Mouse (Mus musculus): Measurements from ENCODE around the gene Gm20388. TPM values are rescaled to one million over a fixed set of nuclear protein-coding genes. Genes with fewer than 3 reads are reported as not detected.

Gm20388 gene
- total RNA-seq, 2 experiments from 2014 or later = 2.4 to 2.6 TPM

- Histone ChIP-seq H3K4me3 (no peak overlapping the region), H3K27ac (no peak overlapping the region)
- no peak for DNase-seq (ENCODE audit: extremely low spot score in 1 of 2, low spot score in 2 of 2)
- no peak for TF ChIP-seq CTCF (IDR thresholded peaks at IDR 0.05)
- intact Hi-C loops (cut with DNase I) = no loop called here
These were observed 1618.1 kb downstream of the Gm20388 start for GRCm38 (mm10) chr8:121528790-121529189.

- Histone ChIP-seq H3K27ac (no peak overlapping the region), H3K4me3 (no peak overlapping the region)
- no peak for DNase-seq (ENCODE audit: extremely low spot score in 1 of 2, low spot score in 2 of 2)
- no peak for TF ChIP-seq CTCF (IDR thresholded peaks at IDR 0.05)
- intact Hi-C loops (cut with DNase I) = no loop called here
These were observed 1620.0 kb downstream of the Gm20388 start for GRCm38 (mm10) chr8:121530639-121531038.

GRCm38 (mm10) chr8:121532381-121532780, 1621.7 kb downstream of the Gm20388 start:
- Histone ChIP-seq H3K4me3 (no peak overlapping the region), H3K27ac (no peak overlapping the region)
- intact Hi-C loops (cut with DNase I) = no loop called here
- DNase-seq (ENCODE audit: extremely low spot score in 1 of 2, low spot score in 2 of 2) = no peak
- TF ChIP-seq CTCF (IDR thresholded peaks at IDR 0.05) = peak; percentile 54

GRCm38 (mm10) chr8:121541862-121542261, 1631.2 kb downstream of the Gm20388 start:
- intact Hi-C loops (cut with DNase I) = no loop called here
- no peak overlapping the region for H3K4me3 ChIP-seq
- H3K27ac ChIP-seq = no peak overlapping the region
- no peak for DNase-seq (ENCODE audit: extremely low spot score in 1 of 2, low spot score in 2 of 2)
- no peak for TF ChIP-seq CTCF (IDR thresholded peaks at IDR 0.05)

- Histone ChIP-seq H3K27ac (no peak overlapping the region), H3K4me3 (no peak overlapping the region)
- intact Hi-C loops (cut with DNase I) = no loop called here
- no peak for TF ChIP-seq CTCF (IDR thresholded peaks at IDR 0.05)
- no peak for DNase-seq (ENCODE audit: extremely low spot score in 1 of 2, low spot score in 2 of 2)
These were observed 1632.3 kb downstream of the Gm20388 start for GRCm38 (mm10) chr8:121542901-121543300.

- no peak within 1 kb of the TSS for H3K4me3 ChIP-seq
- no peak within 1 kb of the TSS for H3K27ac ChIP-seq
- no peak for DNase-seq (ENCODE audit: extremely low spot score in 1 of 2, low spot score in 2 of 2)
- intact Hi-C loops (cut with DNase I) = no loop called here
- TF ChIP-seq CTCF (IDR thresholded peaks at IDR 0.05) = no peak
These were observed 1633.7 kb downstream of the Gm20388 start, which contains the start of gene 1700018B08Rik for GRCm38 (mm10) chr8:121544276-121544785. Gene 1700018B08Rik, minus strand, starts transcription at chr8:121544320.

- TF ChIP-seq CTCF (IDR thresholded peaks at IDR 0.05) = no peak
- intact Hi-C loops (cut with DNase I) = no loop called here
- DNase-seq (ENCODE audit: extremely low spot score in 1 of 2, low spot score in 2 of 2) = no peak
- H3K4me3 ChIP-seq = no peak overlapping the region
- no peak overlapping the region for H3K27ac ChIP-seq
These were observed 1634.3 kb downstream of the Gm20388 start for GRCm38 (mm10) chr8:121544936-121545335.

- Histone ChIP-seq H3K4me3 (no peak overlapping the region), H3K27ac (no peak overlapping the region)
- DNase-seq (ENCODE audit: extremely low spot score in 1 of 2, low spot score in 2 of 2) = peak; percentile 64 to 68
- intact Hi-C loops (cut with DNase I) = loop anchor here (2.0 kb wide), 1 partner anchor 32 kb away; the partner anchor contains the start of gene Fbxo31
- TF ChIP-seq CTCF (IDR thresholded peaks at IDR 0.05) = peak; percentile 96
These were observed 1636.5 kb downstream of the Gm20388 start for GRCm38 (mm10) chr8:121547132-121547531.

GRCm38 (mm10) chr8:121550056-121550455, 1639.4 kb downstream of the Gm20388 start:
- Histone ChIP-seq H3K27ac (no peak overlapping the region), H3K4me3 (no peak overlapping the region)
- intact Hi-C loops (cut with DNase I) = no loop called here
- DNase-seq (ENCODE audit: extremely low spot score in 1 of 2, low spot score in 2 of 2) = no peak
- no peak for TF ChIP-seq CTCF (IDR thresholded peaks at IDR 0.05)

- no peak overlapping the region for H3K27ac ChIP-seq
- no peak overlapping the region for H3K4me3 ChIP-seq
- DNase-seq (ENCODE audit: extremely low spot score in 1 of 2, low spot score in 2 of 2) = no peak
- intact Hi-C loops (cut with DNase I) = no loop called here
- no peak for TF ChIP-seq CTCF (IDR thresholded peaks at IDR 0.05)
These were observed 1640.7 kb downstream of the Gm20388 start for GRCm38 (mm10) chr8:121551065-121551985.

- Histone ChIP-seq H3K4me3 (no peak overlapping the region), H3K27ac (no peak overlapping the region)
- intact Hi-C loops (cut with DNase I) = no loop called here
- TF ChIP-seq CTCF (IDR thresholded peaks at IDR 0.05) = no peak
- no peak for DNase-seq (ENCODE audit: extremely low spot score in 1 of 2, low spot score in 2 of 2)
These were observed 1641.9 kb downstream of the Gm20388 start for GRCm38 (mm10) chr8:121552506-121552905.

- H3K4me3 ChIP-seq = no peak overlapping the region
- DNase-seq (ENCODE audit: extremely low spot score in 1 of 2, low spot score in 2 of 2) = no peak
- intact Hi-C loops (cut with DNase I) = no loop called here
- TF ChIP-seq CTCF (IDR thresholded peaks at IDR 0.05) = no peak
- no peak overlapping the region; the same call in 1 of the 2 replicates for H3K27ac ChIP-seq
These were observed 1643.3 kb downstream of the Gm20388 start for GRCm38 (mm10) chr8:121553831-121554475.
